Mouse (Mus musculus): ENCODE measurements around the gene Hand1. TPM values are rescaled to one million over a fixed set of nuclear protein-coding genes. Genes with fewer than 3 reads are reported as not detected.

The Hand1 gene
- polyA plus RNA-seq, 1 experiment from 2014 or later, result not detected

- no peak overlapping the region for H3K27ac ChIP-seq
- H3K36me3 ChIP-seq, result peaks cover 40% of the 10 kb centered on the region
- no peaks in the 10 kb centered on the region for H3K4me1 ChIP-seq (replicated peaks)
- H3K4me3 ChIP-seq (replicated peaks), result no peak overlapping the region
- H3K27me3 ChIP-seq, result no peaks in the 10 kb centered on the region
- H3K9ac ChIP-seq (replicated peaks), result no peak overlapping the region
- no peak overlapping the region for H3K4me2 ChIP-seq (replicated peaks)
- H3K9me3 ChIP-seq, result no peaks in the 10 kb centered on the region
- WGBS, result 90% methylated on average over 3 of the region's 3 CpGs
- no peak for ATAC-seq
These were observed 19.0 kb downstream of the Hand1 start for GRCm38 (mm10) chr11:57813641-57814040.

GRCm38 (mm10) chr11:57812212-57812611 lies 20.4 kb downstream of the Hand1 start:
- Histone ChIP-seq H3K4me2 (replicated peaks) (no peak overlapping the region), H3K9ac (replicated peaks) (no peak overlapping the region), H3K4me3 (replicated peaks) (no peak overlapping the region), H3K36me3 (peaks cover 51% of the 10 kb centered on the region), H3K4me1 (replicated peaks) (no peaks in the 10 kb centered on the region), H3K27me3 (no peaks in the 10 kb centered on the region), H3K27ac (no peak overlapping the region), H3K9me3 (no peaks in the 10 kb centered on the region)
- ATAC-seq, result no peak
- 98% methylated on average over 8 of the region's 8 CpGs for WGBS

GRCm38 (mm10) chr11:57811006-57811405 lies 21.6 kb downstream of the Hand1 start:
- Histone ChIP-seq H3K9me3 (no peaks in the 10 kb centered on the region), H3K4me2 (replicated peaks) (no peak overlapping the region), H3K4me1 (replicated peaks) (peaks cover 8% of the 10 kb centered on the region; the same call in 1 of the 2 replicates), H3K27ac (no peak overlapping the region), H3K27me3 (no peaks in the 10 kb centered on the region), H3K36me3 (peaks cover 61% of the 10 kb centered on the region), H3K9ac (replicated peaks) (no peak overlapping the region), H3K4me3 (replicated peaks) (no peak overlapping the region)
- WGBS, result 87% methylated on average over 7 of the region's 7 CpGs
- no peak for ATAC-seq

GRCm38 (mm10) chr11:57809732-57810098 lies 22.9 kb downstream of the Hand1 start:
- WGBS, result 93% methylated on average over 8 of the region's 8 CpGs
- Histone ChIP-seq H3K4me3 (replicated peaks) (no peak overlapping the region), H3K9me3 (no peaks in the 10 kb centered on the region), H3K27me3 (no peaks in the 10 kb centered on the region), H3K27ac (no peak overlapping the region), H3K9ac (replicated peaks) (no peak overlapping the region), H3K4me1 (replicated peaks) (peaks cover 17% of the 10 kb centered on the region; the same call in 1 of the 2 replicates), H3K4me2 (replicated peaks) (no peak overlapping the region), H3K36me3 (peaks cover 61% of the 10 kb centered on the region)
- no peak for ATAC-seq

GRCm38 (mm10) chr11:57809017-57809731 lies 23.4 kb downstream of the Hand1 start:
- no peaks in the 10 kb centered on the region for H3K9me3 ChIP-seq
- H3K36me3 ChIP-seq, result peaks cover 61% of the 10 kb centered on the region
- no peak overlapping the region for H3K9ac ChIP-seq (replicated peaks)
- H3K27ac ChIP-seq, result no peak overlapping the region
- H3K4me1 ChIP-seq (replicated peaks), result peaks cover 17% of the 10 kb centered on the region
- H3K27me3 ChIP-seq, result no peaks in the 10 kb centered on the region
- WGBS, result 93% methylated on average over 17 of the region's 17 CpGs
- no peak for ATAC-seq
- no peak overlapping the region for H3K4me3 ChIP-seq (replicated peaks)
- H3K4me2 ChIP-seq (replicated peaks), result no peak overlapping the region

GRCm38 (mm10) chr11:57805047-57805446 lies 27.6 kb downstream of the Hand1 start:
- no peak overlapping the region for H3K4me3 ChIP-seq (replicated peaks)
- 81% methylated on average over 3 of the region's 3 CpGs for WGBS

GRCm38 (mm10) chr11:57802511-57802870 lies 30.1 kb downstream of the Hand1 start:
- Histone ChIP-seq H3K36me3 (peaks cover 13% of the 10 kb centered on the region), H3K27ac (no peak overlapping the region), H3K4me3 (replicated peaks) (peak overlapping the region; percentile 94), H3K27me3 (no peaks in the 10 kb centered on the region), H3K9me3 (no peaks in the 10 kb centered on the region), H3K4me1 (replicated peaks) (peaks cover 48% of the 10 kb centered on the region), H3K9ac (replicated peaks) (peak overlapping the region; percentile 92), H3K4me2 (replicated peaks) (peak overlapping the region; percentile 98)
- ATAC-seq, result no peak
- WGBS, result under 1% methylated on average over 18 of the region's 18 CpGs

More at GRCm38 (mm10) chr11:57805047-57805446, 27.6 kb downstream of the Hand1 start:
- no peaks in the 10 kb centered on the region for H3K9me3 ChIP-seq
- H3K4me2 ChIP-seq (replicated peaks), result no peak overlapping the region
- peaks cover 34% of the 10 kb centered on the region for H3K36me3 ChIP-seq
- H3K9ac ChIP-seq (replicated peaks), result no peak overlapping the region
- no peaks in the 10 kb centered on the region for H3K27me3 ChIP-seq
- peaks cover 47% of the 10 kb centered on the region for H3K4me1 ChIP-seq (replicated peaks)
- ATAC-seq, result no peak
- H3K27ac ChIP-seq, result no peak overlapping the region

- Histone ChIP-seq H3K9ac (replicated peaks) (peak overlapping the region; percentile 92), H3K4me1 (replicated peaks) (peaks cover 48% of the 10 kb centered on the region)
These were observed 30.7 kb downstream of the Hand1 start for GRCm38 (mm10) chr11:57801766-57802510.

GRCm38 (mm10) chr11:57800971-57801765 lies 31.4 kb downstream of the Hand1 start, which contains the start of gene Sap30l:
TSS of gene Sap30l (plus strand) at chr11:57801637.
- Histone ChIP-seq H3K36me3 (peaks cover 2% of the 10 kb centered on the region; the same call in 1 of the 2 replicates), H3K4me3 (replicated peaks) (peak within 1 kb of the TSS; percentile 94), H3K27ac (peak within 1 kb of the TSS; percentile 72), H3K9ac (replicated peaks) (peak within 1 kb of the TSS; percentile 92), H3K27me3 (no peaks in the 10 kb centered on the region), H3K4me1 (replicated peaks) (peaks cover 42% of the 10 kb centered on the region), H3K4me2 (replicated peaks) (peak within 1 kb of the TSS; percentile 98), H3K9me3 (no peaks in the 10 kb centered on the region)
- ATAC-seq, result peak; percentile 97
- under 1% methylated on average over 52 of the region's 66 CpGs for WGBS

More at GRCm38 (mm10) chr11:57801766-57802510, 30.7 kb downstream of the Hand1 start:
- H3K27me3 ChIP-seq, result no peaks in the 10 kb centered on the region
- no peaks in the 10 kb centered on the region for H3K9me3 ChIP-seq
- peak; percentile 78 for ATAC-seq
- peak overlapping the region; percentile 98 for H3K4me2 ChIP-seq (replicated peaks)
- peak overlapping the region; percentile 67 for H3K27ac ChIP-seq
- under 1% methylated on average over 66 of the region's 85 CpGs for WGBS
- peak overlapping the region; percentile 94 for H3K4me3 ChIP-seq (replicated peaks)
- peaks cover 10% of the 10 kb centered on the region for H3K36me3 ChIP-seq

- H3K4me2 ChIP-seq (replicated peaks), result peak overlapping the region; percentile 98
- peaks cover 36% of the 10 kb centered on the region for H3K4me1 ChIP-seq (replicated peaks)
- no peaks in the 10 kb centered on the region for H3K27me3 ChIP-seq
- no peaks in the 10 kb centered on the region for H3K9me3 ChIP-seq
- WGBS, result 15% methylated on average over 22 of the region's 22 CpGs
- no peak for ATAC-seq
- peak overlapping the region; percentile 68 for H3K9ac ChIP-seq (replicated peaks)
- peak overlapping the region; percentile 94 for H3K4me3 ChIP-seq (replicated peaks)
- peak overlapping the region; percentile 72; the same call in 1 of the 2 replicates for H3K27ac ChIP-seq
- no peaks in the 10 kb centered on the region for H3K36me3 ChIP-seq
These were observed 32.2 kb downstream of the Hand1 start for GRCm38 (mm10) chr11:57800266-57800951.

GRCm38 (mm10) chr11:57799456-57799855 lies 33.2 kb downstream of the Hand1 start:
- WGBS, result 89% methylated on average over 10 of the region's 10 CpGs
- H3K36me3 ChIP-seq, result no peaks in the 10 kb centered on the region
- H3K4me3 ChIP-seq (replicated peaks), result no peak overlapping the region
- no peaks in the 10 kb centered on the region for H3K9me3 ChIP-seq
- no peak overlapping the region for H3K9ac ChIP-seq (replicated peaks)
- H3K27me3 ChIP-seq, result no peaks in the 10 kb centered on the region
- peaks cover 31% of the 10 kb centered on the region for H3K4me1 ChIP-seq (replicated peaks)
- no peak overlapping the region for H3K4me2 ChIP-seq (replicated peaks)
- ATAC-seq, result no peak
- H3K27ac ChIP-seq, result no peak overlapping the region
